Mouse (Mus musculus): ENCODE results near the gene Gm20388. TPM values are rescaled to one million over a fixed set of nuclear protein-coding genes. Genes with fewer than 3 reads are reported as not detected.

Gene Gm20388
- polyA plus RNA-seq, 1 experiment from 2014 or later = not detected

DNA sequence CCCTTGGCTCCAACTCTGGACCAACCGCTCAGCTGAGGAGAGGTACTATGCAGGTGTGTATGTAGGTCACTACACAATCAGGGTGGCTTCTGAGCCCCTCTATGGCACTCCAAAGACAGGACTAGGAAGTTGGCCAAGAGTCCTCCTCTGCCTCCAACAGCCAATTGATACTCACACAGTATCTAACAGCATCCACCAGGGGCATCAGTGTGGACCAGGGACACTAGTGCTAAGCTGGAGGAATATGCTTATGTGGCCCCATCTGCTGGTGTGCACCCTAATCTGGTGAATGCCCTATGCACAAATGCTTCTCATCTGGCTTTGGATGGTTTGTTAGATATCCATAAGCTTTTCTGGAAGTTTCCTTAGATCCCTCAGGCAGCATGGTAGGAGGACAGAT is 2232.6 kb downstream of the Gm20388 start:
- no peak overlapping the region for H3K27ac ChIP-seq (ENCODE audit: low read depth, low read length)
- H3K9me3 ChIP-seq (ENCODE audit: control insufficient read depth, low read length) = no peaks in the 10 kb centered on the region
- no peak overlapping the region for H3K4me3 ChIP-seq (ENCODE audit: low read length)
- ATAC-seq (ENCODE audit: low FRiP score, low TSS enrichment) = no peak
- H3K4me2 ChIP-seq (replicated peaks; ENCODE audit: low read depth, low read length) = no peak overlapping the region
- no peak overlapping the region for H3K9ac ChIP-seq (ENCODE audit: low read depth, low read length)
- WGBS = 94% methylated on average over 1 of the region's 1 CpGs
- peaks cover 5% of the 10 kb centered on the region; the same call in 1 of the 2 replicates for H3K4me1 ChIP-seq (ENCODE audit: control insufficient read depth, insufficient read depth, low read length)
- no peaks in the 10 kb centered on the region for H3K27me3 ChIP-seq (ENCODE audit: control insufficient read depth, insufficient read depth, low read length)
- H3K36me3 ChIP-seq (ENCODE audit: control insufficient read depth, insufficient read depth, low read length) = no peaks in the 10 kb centered on the region

DNA sequence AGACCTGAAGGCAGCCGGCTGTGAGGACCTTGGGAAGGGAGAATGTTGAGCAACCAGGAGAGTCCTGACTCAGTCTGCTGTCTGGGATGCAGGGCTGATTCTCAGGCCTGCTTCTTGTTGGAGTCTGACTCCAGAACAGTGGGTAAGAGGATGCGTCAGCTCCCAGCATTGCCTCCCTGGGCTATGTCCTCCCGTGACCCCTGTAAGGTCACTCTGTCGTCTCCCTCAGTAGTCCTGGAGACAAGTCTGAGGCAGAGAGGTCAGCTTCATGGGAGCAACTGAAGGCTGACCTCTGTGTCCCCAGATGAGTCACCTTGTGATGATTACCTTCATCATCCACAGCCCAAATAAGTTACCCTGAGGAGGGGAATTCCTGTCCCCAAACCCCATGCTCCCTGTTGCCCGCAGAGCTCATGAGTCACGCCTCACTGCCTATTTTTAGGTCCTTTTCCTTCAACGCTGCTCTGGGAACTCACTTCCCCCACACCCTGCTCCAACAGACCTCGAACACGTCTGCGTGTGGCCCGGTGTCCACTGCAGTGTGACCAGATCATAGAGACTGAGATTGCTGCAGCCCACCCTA is 2234.2 kb downstream of the Gm20388 start:
- H3K4me2 ChIP-seq (replicated peaks; ENCODE audit: low read depth, low read length) = no peak overlapping the region
- no peak overlapping the region for H3K4me3 ChIP-seq (ENCODE audit: low read length)
- H3K9ac ChIP-seq (ENCODE audit: low read depth, low read length) = no peak overlapping the region
- WGBS = 51% methylated on average over 11 of the region's 11 CpGs
- no peaks in the 10 kb centered on the region for H3K36me3 ChIP-seq (ENCODE audit: control insufficient read depth, insufficient read depth, low read length)
- no peaks in the 10 kb centered on the region for H3K27me3 ChIP-seq (ENCODE audit: control insufficient read depth, insufficient read depth, low read length)
- no peaks in the 10 kb centered on the region for H3K9me3 ChIP-seq (ENCODE audit: control insufficient read depth, low read length)
- H3K4me1 ChIP-seq (ENCODE audit: control insufficient read depth, insufficient read depth, low read length) = peaks cover 5% of the 10 kb centered on the region; the same call in 1 of the 2 replicates
- peak; percentile 63; the same call in 1 of the 2 replicates for ATAC-seq (ENCODE audit: low FRiP score, low TSS enrichment)
- H3K27ac ChIP-seq (ENCODE audit: low read depth, low read length) = no peak overlapping the region

- no peak overlapping the region for H3K4me2 ChIP-seq (replicated peaks; ENCODE audit: low read depth, low read length)
- H3K36me3 ChIP-seq (ENCODE audit: control insufficient read depth, insufficient read depth, low read length) = no peaks in the 10 kb centered on the region
- H3K4me3 ChIP-seq (ENCODE audit: low read length) = no peak overlapping the region
- no peaks in the 10 kb centered on the region for H3K9me3 ChIP-seq (ENCODE audit: control insufficient read depth, low read length)
- H3K4me1 ChIP-seq (ENCODE audit: control insufficient read depth, insufficient read depth, low read length) = peaks cover 5% of the 10 kb centered on the region; the same call in 1 of the 2 replicates
- no peaks in the 10 kb centered on the region for H3K27me3 ChIP-seq (ENCODE audit: control insufficient read depth, insufficient read depth, low read length)
- no peak overlapping the region for H3K27ac ChIP-seq (ENCODE audit: low read depth, low read length)
- WGBS = 73% methylated on average over 4 of the region's 4 CpGs
- ATAC-seq (ENCODE audit: low FRiP score, low TSS enrichment) = no peak
- H3K9ac ChIP-seq (ENCODE audit: low read depth, low read length) = no peak overlapping the region
Measured at GRCm38 (mm10) chr8:122149045-122149444, 2238.4 kb downstream of the Gm20388 start.

GRCm38 (mm10) chr8:122149606-122150005 is 2239.0 kb downstream of the Gm20388 start:
- H3K4me1 ChIP-seq (ENCODE audit: control insufficient read depth, insufficient read depth, low read length) = peaks cover 5% of the 10 kb centered on the region; the same call in 1 of the 2 replicates
- H3K9ac ChIP-seq (ENCODE audit: low read depth, low read length) = no peak overlapping the region
- H3K4me3 ChIP-seq (ENCODE audit: low read length) = no peak overlapping the region
- H3K4me2 ChIP-seq (replicated peaks; ENCODE audit: low read depth, low read length) = no peak overlapping the region
- no peaks in the 10 kb centered on the region for H3K9me3 ChIP-seq (ENCODE audit: control insufficient read depth, low read length)
- no peak for ATAC-seq (ENCODE audit: low FRiP score, low TSS enrichment)
- 85% methylated on average over 8 of the region's 8 CpGs for WGBS
- no peaks in the 10 kb centered on the region for H3K27me3 ChIP-seq (ENCODE audit: control insufficient read depth, insufficient read depth, low read length)
- no peaks in the 10 kb centered on the region for H3K36me3 ChIP-seq (ENCODE audit: control insufficient read depth, insufficient read depth, low read length)
- no peak overlapping the region for H3K27ac ChIP-seq (ENCODE audit: low read depth, low read length)

DNA sequence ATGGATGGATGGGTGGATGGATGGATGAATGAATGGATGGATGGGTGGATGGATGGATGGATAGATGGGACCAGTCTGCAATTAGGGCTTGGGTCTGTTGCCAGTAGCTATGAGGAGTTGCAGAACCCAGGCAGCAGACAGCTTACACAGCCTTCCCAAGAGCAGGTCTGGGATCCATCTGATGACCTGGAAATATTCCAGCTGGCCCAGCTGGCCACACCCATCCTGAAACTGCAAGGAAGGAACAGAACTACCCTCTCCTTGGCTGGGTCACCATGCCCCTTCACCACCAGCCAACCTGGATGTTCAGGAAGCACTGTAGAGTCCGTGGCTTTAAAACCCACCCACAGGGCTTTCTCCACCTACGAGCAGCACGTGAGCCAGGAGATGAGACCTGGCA is 2240.9 kb downstream of the Gm20388 start:
- no peak overlapping the region for H3K4me2 ChIP-seq (replicated peaks; ENCODE audit: low read depth, low read length)
- H3K9ac ChIP-seq (ENCODE audit: low read depth, low read length) = no peak overlapping the region
- no peaks in the 10 kb centered on the region for H3K36me3 ChIP-seq (ENCODE audit: control insufficient read depth, insufficient read depth, low read length)
- H3K4me3 ChIP-seq (ENCODE audit: low read length) = no peak overlapping the region
- no peaks in the 10 kb centered on the region for H3K9me3 ChIP-seq (ENCODE audit: control insufficient read depth, low read length)
- no peaks in the 10 kb centered on the region for H3K27me3 ChIP-seq (ENCODE audit: control insufficient read depth, insufficient read depth, low read length)
- ATAC-seq (ENCODE audit: low FRiP score, low TSS enrichment) = no peak
- WGBS = 85% methylated on average over 3 of the region's 3 CpGs
- no peak overlapping the region for H3K27ac ChIP-seq (ENCODE audit: low read depth, low read length)
- H3K4me1 ChIP-seq (ENCODE audit: control insufficient read depth, insufficient read depth, low read length) = no peaks in the 10 kb centered on the region

DNA sequence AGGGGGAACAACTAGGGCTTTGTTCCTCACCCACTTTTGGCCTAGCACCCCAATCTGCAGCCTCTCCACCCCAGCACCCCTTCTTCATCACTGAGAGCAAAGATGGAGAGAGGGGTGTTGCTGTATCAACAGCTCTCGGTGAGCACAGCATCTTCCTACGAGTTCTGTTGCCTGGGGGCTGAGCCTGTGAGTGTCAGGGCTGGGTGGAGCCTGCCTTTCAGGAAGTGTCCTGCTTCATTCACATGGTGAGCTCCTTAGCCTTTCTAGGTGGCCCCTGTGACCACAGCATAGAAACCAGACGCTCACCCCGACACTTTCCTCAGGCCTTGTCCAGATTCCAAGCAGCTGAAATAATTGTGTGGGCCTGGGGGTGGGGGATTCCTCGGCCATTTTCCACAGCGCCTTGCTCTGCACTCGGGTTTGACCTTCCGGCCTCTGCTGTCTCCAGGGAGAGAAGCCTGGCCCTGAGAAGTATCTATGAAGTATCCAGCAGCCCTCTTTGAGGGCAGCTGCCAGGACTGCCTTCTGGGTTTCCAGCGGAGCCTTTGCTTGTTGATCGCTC is 2244.5 kb downstream of the Gm20388 start:
- no peaks in the 10 kb centered on the region for H3K4me1 ChIP-seq (ENCODE audit: control insufficient read depth, insufficient read depth, low read length)
- H3K9ac ChIP-seq (ENCODE audit: low read depth, low read length) = no peak overlapping the region
- no peak overlapping the region for H3K4me3 ChIP-seq (ENCODE audit: low read length)
- no peaks in the 10 kb centered on the region for H3K36me3 ChIP-seq (ENCODE audit: control insufficient read depth, insufficient read depth, low read length)
- H3K4me2 ChIP-seq (replicated peaks; ENCODE audit: low read depth, low read length) = no peak overlapping the region
- no peaks in the 10 kb centered on the region for H3K27me3 ChIP-seq (ENCODE audit: control insufficient read depth, insufficient read depth, low read length)
- H3K9me3 ChIP-seq (ENCODE audit: control insufficient read depth, low read length) = no peaks in the 10 kb centered on the region
- ATAC-seq (ENCODE audit: low FRiP score, low TSS enrichment) = no peak
- WGBS = 36% methylated on average over 10 of the region's 10 CpGs
- no peak overlapping the region for H3K27ac ChIP-seq (ENCODE audit: low read depth, low read length)

DNA sequence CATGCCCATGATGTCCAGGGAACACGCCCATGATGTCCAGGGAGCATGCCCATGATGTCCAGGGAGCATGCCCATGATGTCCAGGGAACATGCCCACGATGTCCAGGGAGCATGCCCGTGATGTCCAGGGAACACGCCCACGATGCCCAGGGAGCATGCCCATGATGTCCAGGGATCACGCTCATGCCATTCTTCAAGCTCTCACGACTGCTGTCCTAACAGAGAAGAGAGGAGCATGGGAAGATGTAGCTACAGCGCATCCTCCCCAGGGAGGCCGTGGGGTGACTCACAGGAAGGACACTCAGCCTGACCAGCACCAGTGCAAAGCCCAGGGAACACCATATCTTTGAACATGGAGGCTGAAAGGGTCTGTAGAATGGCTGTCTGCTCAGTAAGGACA is 2245.3 kb downstream of the Gm20388 start:
- no peak for ATAC-seq (ENCODE audit: low FRiP score, low TSS enrichment)
- WGBS = 93% methylated on average over 9 of the region's 9 CpGs
- no peak overlapping the region for H3K4me2 ChIP-seq (replicated peaks; ENCODE audit: low read depth, low read length)
- no peaks in the 10 kb centered on the region for H3K36me3 ChIP-seq (ENCODE audit: control insufficient read depth, insufficient read depth, low read length)
- H3K9me3 ChIP-seq (ENCODE audit: control insufficient read depth, low read length) = no peaks in the 10 kb centered on the region
- no peak overlapping the region for H3K9ac ChIP-seq (ENCODE audit: low read depth, low read length)
- no peaks in the 10 kb centered on the region for H3K27me3 ChIP-seq (ENCODE audit: control insufficient read depth, insufficient read depth, low read length)
- H3K4me3 ChIP-seq (ENCODE audit: low read length) = no peak overlapping the region
- no peak overlapping the region for H3K27ac ChIP-seq (ENCODE audit: low read depth, low read length)
- no peaks in the 10 kb centered on the region for H3K4me1 ChIP-seq (ENCODE audit: control insufficient read depth, insufficient read depth, low read length)

- Histone ChIP-seq H3K9me3 (ENCODE audit: control insufficient read depth, low read length) (no peaks in the 10 kb centered on the region), H3K27me3 (ENCODE audit: control insufficient read depth, insufficient read depth, low read length) (no peaks in the 10 kb centered on the region), H3K4me2 (replicated peaks; ENCODE audit: low read depth, low read length) (no peak overlapping the region), H3K4me3 (ENCODE audit: low read length) (no peak overlapping the region), H3K4me1 (ENCODE audit: control insufficient read depth, insufficient read depth, low read length) (no peaks in the 10 kb centered on the region), H3K36me3 (ENCODE audit: control insufficient read depth, insufficient read depth, low read length) (no peaks in the 10 kb centered on the region), H3K27ac (ENCODE audit: low read depth, low read length) (no peak overlapping the region), H3K9ac (ENCODE audit: low read depth, low read length) (no peak overlapping the region)
- no peak for ATAC-seq (ENCODE audit: low FRiP score, low TSS enrichment)
- 73% methylated on average over 12 of the region's 12 CpGs for WGBS
Measured at GRCm38 (mm10) chr8:122157689-122158088, 2247.0 kb downstream of the Gm20388 start.

DNA sequence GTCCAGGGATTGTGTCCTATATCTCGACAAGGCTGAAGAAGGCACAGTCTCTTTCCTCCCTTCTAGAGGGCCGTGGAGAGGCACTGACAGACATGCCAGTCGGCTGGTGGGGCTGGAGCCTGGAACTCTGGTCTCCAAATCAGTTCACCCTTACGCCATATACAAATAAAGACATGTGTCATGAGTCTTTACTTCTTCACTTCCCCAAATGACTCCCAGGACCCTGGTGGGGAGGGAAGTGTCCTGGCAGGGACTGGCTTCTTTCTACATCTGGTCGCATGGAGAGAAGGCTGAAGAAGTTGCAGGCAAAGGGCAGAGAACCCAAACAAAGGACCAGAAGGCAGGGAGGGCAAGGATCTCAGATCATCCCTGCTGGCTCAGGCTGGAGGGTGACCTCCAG is 2249.5 kb downstream of the Gm20388 start:
- Histone ChIP-seq H3K27ac (ENCODE audit: low read depth, low read length) (no peak overlapping the region), H3K4me2 (replicated peaks; ENCODE audit: low read depth, low read length) (no peak overlapping the region), H3K4me1 (ENCODE audit: control insufficient read depth, insufficient read depth, low read length) (no peaks in the 10 kb centered on the region), H3K36me3 (ENCODE audit: control insufficient read depth, insufficient read depth, low read length) (no peaks in the 10 kb centered on the region), H3K4me3 (ENCODE audit: low read length) (no peak overlapping the region), H3K9ac (ENCODE audit: low read depth, low read length) (no peak overlapping the region), H3K9me3 (ENCODE audit: control insufficient read depth, low read length) (no peaks in the 10 kb centered on the region), H3K27me3 (ENCODE audit: control insufficient read depth, insufficient read depth, low read length) (no peaks in the 10 kb centered on the region)
- WGBS = 86% methylated on average over 5 of the region's 5 CpGs
- no peak for ATAC-seq (ENCODE audit: low FRiP score, low TSS enrichment)
